Mouse (Mus musculus) thymus, adult 18-20 months (tissue): ENCODE data around the gene Lonrf2.

Experiments used
- DNase-seq, 2 experiments: peaks; one replicate each; pipeline ENCODE4 v3.0.0; 2022; ENCODE audit warnings: mixed read lengths in 2 of 2

Lonrf2 gene

DNA sequence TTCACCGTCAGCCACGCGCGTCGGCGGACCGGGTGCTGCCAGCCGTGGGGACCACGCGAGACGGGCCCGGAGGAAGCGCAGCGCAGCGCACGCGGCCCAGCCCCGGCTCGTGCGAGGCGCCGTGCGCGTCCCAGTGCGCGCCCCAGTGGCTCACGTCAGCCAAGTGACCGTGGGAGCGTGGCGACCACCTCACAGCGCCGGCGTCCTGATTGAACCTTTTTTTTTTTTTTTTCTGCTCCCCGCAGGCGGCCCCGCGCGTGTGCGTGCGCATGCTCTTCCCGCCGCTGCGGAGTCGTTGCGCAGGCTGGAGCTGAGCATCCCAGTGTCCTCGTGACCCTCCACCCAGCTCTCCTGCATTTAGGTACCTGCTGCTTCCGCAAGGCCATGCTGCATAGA lies at the start of gene Lonrf2:
Gene Lonrf2 (minus strand): TSS at position 235 of the 396 bp plus-strand sequence.
- no peak for DNase-seq

- DNase-seq, result peak; percentile 16 to 44
Observed at GRCm38 (mm10) chr1:38885956-38886355, 49.4 kb upstream of the Lonrf2 start.

GRCm38 (mm10) chr1:38883766-38884165 lies 47.3 kb upstream of the Lonrf2 start:
- peak; percentile 56 to 74 for DNase-seq

DNA sequence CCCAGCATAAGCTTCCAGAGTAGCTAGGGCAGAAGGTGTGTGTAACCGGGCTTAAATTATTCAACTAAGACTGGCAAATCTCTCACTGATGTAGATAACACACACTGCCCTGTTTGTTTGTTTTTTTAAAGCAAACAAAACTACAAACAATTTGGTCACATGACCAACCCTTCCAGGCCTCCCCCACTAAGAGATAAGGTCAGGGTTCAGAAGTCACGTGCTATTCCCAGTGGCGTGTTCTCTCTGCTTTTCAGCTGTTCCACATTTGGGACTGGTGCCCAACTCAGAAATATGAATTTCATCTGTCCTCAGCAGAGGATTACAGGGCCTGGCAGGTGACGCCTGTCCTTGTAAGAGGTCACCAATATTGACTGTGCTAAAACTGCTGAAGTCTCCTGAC lies 46.2 kb upstream of the Lonrf2 start:
- no peak for DNase-seq

GRCm38 (mm10) chr1:38881366-38881765 lies 44.9 kb upstream of the Lonrf2 start:
- DNase-seq, result no peak

DNA sequence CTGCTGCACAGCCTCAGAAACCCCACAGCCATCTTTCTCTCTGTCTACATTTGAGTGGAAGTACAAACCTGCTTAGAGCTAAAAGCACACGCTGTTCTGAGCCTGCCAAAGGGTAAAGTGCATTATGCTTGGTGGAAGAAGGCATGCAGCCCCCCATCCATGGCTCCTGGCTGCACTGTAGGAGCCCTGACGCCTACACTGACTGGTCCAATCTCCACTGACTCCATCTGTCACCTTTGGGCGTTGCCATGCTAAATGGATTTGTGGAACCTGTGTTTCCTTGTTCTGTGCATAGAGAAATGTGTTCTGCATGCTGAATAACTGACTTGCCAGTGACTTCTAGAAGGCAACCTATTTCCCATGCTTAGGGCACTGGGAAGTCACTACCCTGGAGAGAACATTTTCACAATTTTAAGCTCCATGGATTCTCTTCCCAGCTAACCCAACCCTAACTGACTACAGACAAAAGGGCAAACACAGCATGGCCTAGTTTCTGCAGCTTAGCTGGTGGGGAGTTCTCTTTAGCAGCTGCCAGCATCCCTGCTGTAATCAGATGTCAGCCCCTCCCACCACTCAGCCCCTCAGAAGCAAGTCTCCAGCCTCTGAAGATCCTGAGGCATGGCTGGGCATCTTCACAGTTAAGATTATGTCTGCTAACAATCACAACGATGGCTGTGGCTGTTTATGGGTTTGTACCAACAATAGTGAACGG lies 40.3 kb upstream of the Lonrf2 start:
- DNase-seq, result peak; percentile 16 to 37

GRCm38 (mm10) chr1:38873911-38874310 lies 37.4 kb upstream of the Lonrf2 start:
- DNase-seq, result no peak

- DNase-seq, result no peak
Observed at GRCm38 (mm10) chr1:38871834-38872233, 35.3 kb upstream of the Lonrf2 start.

GRCm38 (mm10) chr1:38869398-38870195 lies 33.1 kb upstream of the Lonrf2 start:
- no peak for DNase-seq

DNA sequence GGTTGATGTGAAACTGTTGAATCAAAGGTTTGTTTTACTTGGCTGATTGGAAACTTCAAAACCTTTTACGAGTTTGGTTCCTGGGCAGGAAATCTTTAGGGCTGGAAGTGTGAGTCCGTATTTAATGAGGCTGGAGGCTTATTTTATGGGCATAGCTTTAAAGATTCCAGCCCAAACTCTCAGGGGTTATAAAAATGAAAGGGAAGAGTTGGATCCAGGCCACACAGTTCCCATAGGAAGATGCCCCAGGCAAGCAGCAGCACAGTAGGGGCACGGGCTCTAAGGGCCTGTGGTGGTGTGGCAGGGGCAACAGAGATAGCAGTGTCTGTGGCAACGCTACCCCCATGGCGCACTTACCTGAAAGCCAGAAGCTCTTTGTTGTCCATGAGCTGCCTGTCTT lies 29.7 kb upstream of the Lonrf2 start:
- DNase-seq, result no peak

GRCm38 (mm10) chr1:38864341-38864740 lies 27.8 kb upstream of the Lonrf2 start:
- no peak for DNase-seq

GRCm38 (mm10) chr1:38862213-38862612 lies 25.7 kb upstream of the Lonrf2 start:
- DNase-seq, result no peak

- no peak for DNase-seq
Observed at GRCm38 (mm10) chr1:38860867-38861524, 24.5 kb upstream of the Lonrf2 start.

DNA sequence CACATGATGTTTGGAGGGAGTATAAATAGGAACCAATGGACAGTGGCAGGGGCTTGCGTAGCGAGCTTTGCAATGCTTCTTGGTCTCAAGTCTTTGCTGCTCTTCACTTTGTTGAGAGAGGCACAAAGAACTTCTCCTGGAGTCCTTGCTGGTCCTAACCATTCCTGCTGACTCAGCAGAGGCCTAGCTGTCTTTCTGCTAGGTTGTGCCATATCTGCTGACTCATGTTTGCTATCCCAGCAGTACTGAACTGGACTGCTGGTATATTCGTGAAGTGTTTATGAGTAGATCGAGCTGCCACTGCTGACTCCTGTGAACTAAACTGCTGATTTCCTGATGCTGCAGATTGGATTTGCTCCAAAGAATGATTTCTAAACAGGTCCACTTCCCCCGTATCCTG lies 23.7 kb upstream of the Lonrf2 start:
- no peak for DNase-seq

- DNase-seq, result no peak
Observed at GRCm38 (mm10) chr1:38856196-38856595, 19.7 kb upstream of the Lonrf2 start.

DNA sequence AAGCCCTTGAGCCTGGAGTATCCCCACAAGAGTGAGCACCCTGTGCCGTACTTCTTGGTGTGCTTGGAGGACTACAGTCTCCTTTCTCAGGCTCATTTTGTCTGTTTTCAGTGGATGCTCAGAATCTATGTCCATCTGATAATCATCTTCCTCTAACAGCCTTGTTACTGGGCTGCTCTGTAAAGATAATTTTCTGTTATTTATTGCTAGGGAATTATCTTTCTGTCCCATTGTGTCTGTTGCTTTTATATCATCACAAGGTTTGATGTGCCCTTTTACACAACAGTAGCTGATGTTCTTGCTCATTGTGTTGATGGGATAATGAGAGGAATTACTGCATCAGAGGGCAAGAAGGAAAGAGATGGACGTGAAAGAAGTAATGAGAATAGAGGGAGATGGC lies 15.7 kb upstream of the Lonrf2 start:
- no peak for DNase-seq

DNA sequence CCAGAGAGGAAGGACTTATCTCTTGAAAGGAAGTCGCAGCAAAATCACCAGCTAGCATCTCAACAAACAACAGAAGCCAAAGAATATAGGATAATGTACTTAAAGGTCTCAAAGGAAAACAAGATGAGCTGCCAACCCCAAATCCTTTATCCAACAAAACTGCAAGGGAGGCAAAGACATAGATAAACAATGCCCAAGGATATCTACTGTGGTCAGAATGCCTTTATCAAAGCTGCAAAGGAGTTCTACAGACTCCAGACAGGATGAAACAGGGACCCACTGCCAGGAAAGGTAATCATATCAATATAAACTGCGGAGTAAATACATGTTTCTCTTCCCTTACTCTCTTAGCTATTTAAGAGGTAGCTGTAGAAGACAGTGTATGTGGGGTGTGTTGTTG lies 14.1 kb upstream of the Lonrf2 start:
- no peak for DNase-seq

DNA sequence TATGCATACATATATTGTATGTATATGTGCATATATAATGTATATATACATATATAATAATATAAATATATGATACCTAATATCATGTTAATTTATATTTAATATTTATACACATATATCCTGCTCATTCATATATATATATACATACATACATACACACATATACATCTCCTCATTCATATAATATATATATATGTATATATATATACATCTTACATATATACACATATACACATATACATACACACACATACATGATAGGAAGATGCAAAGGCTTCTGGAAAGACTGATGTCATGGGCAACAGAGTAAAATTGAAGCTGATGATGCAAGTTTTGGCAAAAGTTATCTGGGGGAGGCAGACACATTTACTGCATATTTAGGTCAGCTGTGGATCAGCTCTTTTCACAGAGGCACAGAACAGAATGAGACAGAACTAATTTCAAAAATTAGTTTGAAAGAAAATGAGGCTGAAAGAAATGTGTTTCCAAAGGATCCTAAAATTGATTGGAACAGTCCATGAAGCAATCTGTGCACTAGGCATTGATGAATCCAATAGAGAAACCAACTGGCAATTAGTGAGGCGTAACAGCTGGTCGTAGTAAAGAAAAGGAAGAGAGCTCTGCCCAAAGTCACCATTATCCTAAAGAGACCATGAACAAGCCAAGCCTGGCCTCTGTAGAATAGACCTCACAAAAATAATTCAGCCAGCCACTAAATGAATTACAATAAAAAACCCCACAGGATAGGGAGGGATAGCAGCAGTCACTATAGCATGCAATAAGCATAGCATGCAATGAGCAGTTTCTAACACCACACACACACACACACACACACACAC lies 12.2 kb upstream of the Lonrf2 start:
- no peak for DNase-seq

- DNase-seq, result no peak
Observed at GRCm38 (mm10) chr1:38847975-38848374, 11.5 kb upstream of the Lonrf2 start.

DNA sequence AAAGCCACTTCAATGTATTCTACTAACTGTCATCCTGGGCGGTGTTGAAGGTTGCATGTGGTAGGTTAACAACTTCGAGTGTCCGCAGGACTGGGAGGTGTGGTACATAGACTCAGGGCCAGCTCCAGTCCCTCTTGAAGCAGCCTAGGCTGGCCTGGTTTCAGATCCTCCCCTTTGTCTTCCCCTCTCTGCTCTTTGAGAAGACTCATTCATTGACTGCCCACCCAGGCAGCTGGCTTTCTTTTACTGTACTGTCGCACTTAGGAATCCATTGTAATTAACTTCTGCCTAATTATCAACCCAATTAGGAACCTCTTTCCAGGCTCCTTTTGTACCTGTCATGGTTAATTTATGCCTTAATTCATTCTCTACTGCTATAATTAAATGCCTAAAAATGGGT lies 6.8 kb upstream of the Lonrf2 start:
- no peak for DNase-seq

- DNase-seq, result no peak
Observed at GRCm38 (mm10) chr1:38842861-38843260, 6.3 kb upstream of the Lonrf2 start.

- DNase-seq, result no peak
Observed at GRCm38 (mm10) chr1:38839944-38840343, 3.4 kb upstream of the Lonrf2 start.
